Mouse (Mus musculus): ENCODE results near the gene Uba2.

GRCm38 (mm10) chr7:34215481-34215880, 46.1 kb upstream of the Uba2 start:
- no peak for TF ChIP-seq FLI1 (IDR thresholded peaks at IDR 0.05; ENCODE audit: low read length)
- TF ChIP-seq GATA1 (IDR thresholded peaks at IDR 0.05; ENCODE audit: borderline replicate concordance, low read length): no peak
